Mouse (Mus musculus) B cell, adult (primary cell): ENCODE measurements around the gene Gm867. TPM values are rescaled to one million over a fixed set of nuclear protein-coding genes. Genes with fewer than 3 reads are reported as not detected.

ENCODE experiments used
- total RNA-seq: library from RNA; stranded (reverse); gene quantifications from 4 replicates; pipeline ENCODE4 v1.2.4, GENCODE M21; 2023; ENCODE audit not compliant: inconsistent age

Gene Gm867
- not detected in 4 replicates for total RNA-seq

DNA sequence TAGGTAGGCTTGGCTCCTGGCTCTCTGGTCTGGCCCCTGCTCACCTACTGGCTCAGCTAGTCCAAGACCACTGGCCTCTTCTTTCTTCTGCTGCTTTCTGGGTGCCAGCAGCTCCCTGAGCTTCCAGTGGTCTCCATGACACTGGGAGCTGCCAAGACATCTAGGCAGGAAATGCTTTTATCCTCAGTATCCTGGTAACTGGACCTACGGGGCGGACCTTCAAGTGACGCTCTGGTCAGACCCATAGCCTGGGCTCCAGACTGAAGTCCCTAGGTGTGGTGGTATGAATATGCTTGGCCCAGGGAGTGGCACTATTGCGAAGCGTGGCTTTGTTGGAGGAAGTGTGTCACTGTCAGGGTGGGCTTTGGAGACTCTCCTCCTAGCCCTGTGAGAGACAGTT, at the start of gene Gm867:
Gene Gm867, minus strand, starts transcription at position 153 of the 400 bp plus-strand sequence.

DNA sequence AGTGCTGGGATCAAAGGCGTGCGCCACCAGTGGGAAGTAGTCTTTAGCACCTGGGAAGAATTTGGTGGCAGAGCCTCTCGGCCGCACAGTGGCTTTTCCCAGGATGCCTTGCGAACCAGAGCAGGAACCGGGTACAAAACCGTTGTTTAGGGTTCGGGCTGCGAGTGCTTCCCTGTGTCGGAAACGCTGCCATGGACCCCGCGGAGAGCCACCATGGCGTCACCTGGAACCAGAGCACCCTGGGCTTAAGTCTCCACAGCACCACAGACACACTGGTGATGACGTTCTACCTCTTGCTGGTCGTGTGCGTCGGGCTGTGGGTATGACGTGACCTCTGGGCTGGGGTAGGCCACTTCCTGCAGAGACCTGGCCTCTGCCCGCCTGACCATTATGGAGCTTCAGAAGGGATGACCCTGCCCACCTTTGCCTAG, 13.9 kb upstream of the Gm867 start, which contains the start of gene Gm5134:
Gene Gm5134, plus strand, starts transcription at position 134 of the 431 bp plus-strand sequence.

DNA sequence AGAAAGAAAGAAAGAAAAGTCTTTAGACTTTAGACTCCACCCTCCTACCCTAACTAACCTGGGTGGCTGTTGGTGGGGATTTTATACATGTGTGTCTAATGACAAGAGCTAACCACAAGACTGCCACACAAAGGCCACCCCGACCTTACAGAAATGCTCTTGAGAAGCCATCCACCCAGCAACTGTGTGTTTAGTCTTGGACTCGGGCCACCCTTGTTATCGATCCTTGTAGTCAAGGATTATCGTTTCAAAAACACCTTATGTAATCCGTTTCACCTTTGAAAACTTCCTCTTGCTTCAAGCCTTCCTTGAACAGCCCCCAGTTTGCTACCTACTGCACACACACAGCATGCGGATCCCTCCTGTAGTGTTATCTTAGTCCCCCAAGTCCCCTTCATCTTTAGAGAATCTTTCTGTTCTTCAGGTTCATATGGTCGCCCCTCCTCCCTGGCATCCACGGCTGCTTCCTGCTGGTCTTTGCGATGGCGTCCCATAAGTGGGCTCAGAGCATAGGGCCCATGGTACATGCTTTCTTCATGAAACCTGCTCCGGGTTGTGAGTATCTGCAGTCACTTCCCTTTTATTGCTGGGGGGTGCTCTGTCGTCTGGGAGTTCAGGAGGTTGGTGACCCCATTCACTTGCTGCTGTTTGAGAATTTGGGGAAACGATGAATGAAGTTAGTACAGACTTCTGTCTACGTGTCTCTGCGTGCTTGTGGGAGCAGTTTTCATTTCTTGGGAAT, 2.4 kb upstream of the Gm867 start, which contains the start of gene Vpreb3:
Gene Vpreb3, plus strand, starts transcription at position 322 of the 742 bp plus-strand sequence.

DNA sequence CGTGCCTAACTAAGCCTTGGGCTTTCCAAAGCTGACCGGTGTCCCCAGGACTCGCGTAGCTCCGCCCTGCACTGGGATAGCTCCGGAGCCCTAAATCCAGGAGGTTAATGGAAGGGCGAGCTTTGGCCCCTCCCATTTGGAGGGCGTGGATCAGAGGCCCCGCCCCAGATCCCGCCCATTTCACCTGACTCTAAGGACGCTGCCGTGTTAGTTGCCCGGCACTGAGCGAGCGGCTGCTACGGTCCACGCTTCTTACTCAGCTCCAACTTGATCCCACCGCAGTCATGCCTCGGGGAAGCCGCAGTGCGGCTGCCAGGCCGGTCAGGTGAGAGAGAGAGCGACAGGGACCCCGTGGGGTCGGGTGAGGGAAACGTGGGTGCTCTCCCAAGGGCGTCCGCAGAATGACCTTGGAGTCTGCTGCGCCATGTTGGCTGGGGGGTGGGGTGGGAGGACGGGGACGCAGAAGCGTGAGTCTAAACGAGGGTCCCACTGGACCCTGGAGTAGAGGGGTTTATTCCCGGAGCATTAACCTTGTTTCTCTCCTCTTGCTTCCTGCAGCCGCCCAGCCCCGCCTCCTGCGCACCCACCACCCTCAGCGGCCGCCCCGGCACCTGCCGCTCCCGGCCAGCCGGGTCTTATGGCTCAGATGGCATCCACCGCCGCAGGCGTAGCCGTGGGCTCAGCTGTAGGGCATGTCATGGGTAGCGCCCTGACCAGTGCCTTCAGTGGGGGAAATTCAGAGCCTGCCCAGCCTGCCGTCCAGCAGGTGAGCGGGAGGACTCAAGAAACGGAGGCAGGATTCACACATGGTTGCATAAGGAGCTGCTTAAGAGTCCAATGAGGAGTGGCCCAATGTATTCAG, 4.6 kb downstream of the Gm867 start, which contains the start of gene Mmp11:
Gene Mmp11, minus strand, starts transcription at position 817 of the 862 bp plus-strand sequence.

DNA sequence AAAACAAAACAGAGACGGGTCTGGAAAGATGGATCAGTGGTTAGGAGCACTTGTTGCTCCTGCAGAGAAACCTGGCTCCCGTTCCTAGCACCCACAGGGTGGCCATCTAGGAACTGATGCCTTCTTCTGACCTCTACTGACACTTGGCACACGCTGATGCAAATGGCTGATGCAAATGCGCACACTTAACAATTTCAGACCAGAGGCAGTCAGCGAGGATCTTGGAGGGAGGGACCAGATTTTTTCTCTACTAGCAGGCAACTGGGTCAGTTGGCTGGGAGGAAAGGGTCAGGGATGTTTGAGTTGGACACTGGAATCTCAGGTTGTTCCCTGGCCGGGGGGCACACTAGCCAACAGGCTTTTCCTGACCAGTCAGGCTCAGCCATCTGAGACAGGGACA, 7.6 kb downstream of the Gm867 start, which contains the start of gene Chchd10:
Gene Chchd10, plus strand, starts transcription at position 240 of the 400 bp plus-strand sequence.

DNA sequence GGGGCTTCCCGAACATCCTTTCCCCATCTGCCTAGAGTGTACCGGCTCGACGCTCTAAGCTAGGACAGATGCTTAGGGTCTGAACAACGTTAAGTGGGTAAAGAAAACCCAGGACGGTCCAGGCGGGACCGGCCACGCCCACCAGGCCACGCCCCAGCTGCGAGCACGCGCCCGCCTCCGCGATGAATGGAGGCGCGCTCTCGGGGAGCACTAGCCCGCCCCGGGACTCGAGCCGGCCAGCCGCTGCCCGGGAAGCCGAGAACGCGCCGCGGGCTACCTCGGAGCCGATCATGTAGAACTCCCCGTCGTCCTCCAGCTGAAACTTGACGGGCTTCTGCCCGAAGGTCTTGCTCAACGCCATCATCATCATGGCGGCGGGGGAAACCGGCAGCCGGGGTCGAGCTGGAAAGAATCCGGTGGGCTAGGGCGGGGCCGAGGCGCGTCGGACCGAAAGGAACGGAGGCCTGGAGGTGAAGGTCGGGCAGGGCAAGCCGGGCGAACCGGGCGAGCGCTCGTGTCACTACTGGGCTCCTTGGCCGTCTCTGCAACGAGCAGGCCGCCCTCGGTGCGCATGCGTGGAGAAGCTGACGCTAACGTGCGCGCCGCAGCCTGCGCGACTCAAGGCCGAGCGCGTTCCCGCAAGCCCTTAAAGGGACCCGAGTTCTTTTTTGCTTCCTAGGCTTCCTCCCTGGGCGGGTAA, 19.3 kb downstream of the Gm867 start, which contains the start of gene Smarcb1:
Gene Smarcb1, minus strand, starts transcription at position 592 of the 700 bp plus-strand sequence.

DNA sequence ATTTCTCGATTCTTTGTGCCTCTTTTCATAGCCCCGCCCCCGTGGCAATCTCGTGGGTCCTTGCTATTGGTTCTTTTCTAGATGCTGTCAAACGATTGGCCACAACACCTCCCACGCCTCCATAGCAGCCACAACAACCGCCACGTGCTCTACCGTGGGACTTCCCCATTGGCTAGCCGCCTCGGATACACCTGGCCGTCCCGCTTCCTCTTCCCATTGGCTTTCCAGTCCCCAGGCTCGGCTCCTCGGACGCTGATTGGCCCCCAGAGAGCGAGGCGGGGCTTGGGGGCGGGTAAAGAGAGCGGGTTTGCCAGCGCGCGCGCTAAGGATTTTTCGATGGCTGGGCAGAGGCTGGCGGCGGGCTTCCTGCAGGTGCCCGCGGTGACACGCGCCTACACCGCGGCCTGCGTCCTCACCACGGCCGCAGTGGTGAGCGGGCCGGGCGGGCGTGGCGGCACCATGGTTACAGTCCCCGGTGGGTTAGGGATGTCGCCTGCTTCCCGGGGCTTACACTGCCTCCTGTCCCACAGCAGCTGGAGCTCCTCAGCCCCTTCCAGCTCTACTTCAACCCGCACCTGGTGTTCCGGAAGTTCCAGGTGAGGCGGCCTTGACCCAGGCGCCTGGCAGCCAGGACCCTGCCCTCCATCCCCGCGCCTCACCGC, 47.3 kb downstream of the Gm867 start, which contains the start of gene Derl3:
Gene Derl3, plus strand, starts transcription at position 325 of the 662 bp plus-strand sequence.

Other genes with a start within 250 kb of the Gm867 start
- 85.4 to 99.8 TPM (median 93.3 TPM) in 4 replicates for gene Cabin1, start 176.3 kb downstream of the Gm867 start, total RNA-seq
- 27.4 to 36.0 TPM (median 31.1 TPM) in 4 replicates for gene Ddt, start 167.3 kb downstream of the Gm867 start, total RNA-seq
- not detected in 4 replicates for gene Gm20441, start 159.7 kb downstream of the Gm867 start, total RNA-seq
- gene Gstt3, start 159.3 kb downstream of the Gm867 start, total RNA-seq, result 6.7 to 10.3 TPM (median 8.6 TPM) in 4 replicates
- gene Gstt1, start 142.1 kb downstream of the Gm867 start, total RNA-seq, result not detected in 4 replicates
- gene Gstt4, start 118.1 kb downstream of the Gm867 start, total RNA-seq, result not detected in 4 replicates
- 30.2 to 44.1 TPM (median 38.2 TPM) in 4 replicates for gene Gstt2, start 103.2 kb downstream of the Gm867 start, total RNA-seq
- 226 to 261 TPM (median 242 TPM) in 4 replicates for gene Mif, start 80.4 kb downstream of the Gm867 start, total RNA-seq
- 14.4 to 19.2 TPM (median 14.8 TPM) in 4 replicates for gene Derl3, start 47.3 kb downstream of the Gm867 start, total RNA-seq
- 75.2 to 82.6 TPM (median 81.7 TPM) in 4 replicates for gene Smarcb1, start 19.1 kb downstream of the Gm867 start, total RNA-seq
- 144 to 159 TPM (median 149 TPM) in 4 replicates for gene Chchd10, start 7.5 kb downstream of the Gm867 start, total RNA-seq
- 2.2 to 5.1 TPM (median 3.2 TPM) in 4 replicates for gene Mmp11, start 4.2 kb downstream of the Gm867 start, total RNA-seq
- 106 to 145 TPM (median 134 TPM) in 4 replicates for gene Vpreb3, start 2.4 kb upstream of the Gm867 start, total RNA-seq
- gene Gm5134, start 13.8 kb upstream of the Gm867 start, total RNA-seq, result 1.3 to 2.0 TPM (median 1.6 TPM) in 4 replicates
- 10.6 to 16.2 TPM (median 12.9 TPM) in 4 replicates for gene Zfp280b, start 92.0 kb upstream of the Gm867 start, total RNA-seq
- gene Slc5a4b, start 170.3 kb upstream of the Gm867 start, total RNA-seq, result 0.21 TPM in 1 of 4 replicates, not detected in the others
- gene Slc5a4a, start 206.8 kb upstream of the Gm867 start, total RNA-seq, result not detected in 4 replicates